Mouse (Mus musculus) hindbrain, embryonic 12.5 days (tissue): Measurements from ENCODE around the gene Actc1. TPM values are rescaled to one million over a fixed set of nuclear protein-coding genes. Genes with fewer than 3 reads are reported as not detected.
A peak's percentile ranks its signal among the peaks of the same experiment; 100 is the strongest.

ENCODE experiments used
- ATAC-seq: fragments of 200-750 bp; cut with Nextera tagmentation; 2 replicates; pipeline ENCODE4 v1.8.0; 2017; ENCODE audit warnings: moderate TSS enrichment; ENCODE audit not compliant: low FRiP score
- H3K27ac ChIP-seq: fragments of 300-500 bp; sonication (generic); 2 replicates; pipeline ENCODE4 v1.5.1; 2016; ENCODE audit warnings: mild to moderate bottlenecking
- H3K27me3 ChIP-seq: fragments of 300-500 bp; sonication (generic); 2 replicates; pipeline ENCODE4 v1.6.1; 2016; ENCODE audit warnings: mild to moderate bottlenecking
- H3K36me3 ChIP-seq: fragments of 300-500 bp; sonication (generic); 2 replicates; pipeline ENCODE4 v1.6.1; 2016; ENCODE audit warnings: mild to moderate bottlenecking
- H3K4me1 ChIP-seq: fragments of 300-500 bp; sonication (generic); 2 replicates; pipeline ENCODE4 v1.6.1; 2016
- H3K4me2 ChIP-seq: fragments of 300-500 bp; sonication (generic); replicated peaks from 2 replicates; pipeline ENCODE4 v1.6.1; 2016; ENCODE audit warnings: mild to moderate bottlenecking
- H3K4me3 ChIP-seq: fragments of 300-500 bp; sonication (generic); 2 replicates; pipeline ENCODE4 v1.5.1; 2016; ENCODE audit warnings: mild to moderate bottlenecking
- H3K9ac ChIP-seq: fragments of 300-500 bp; sonication (generic); 2 replicates; pipeline ENCODE4 v1.6.1; 2016; ENCODE audit warnings: mild to moderate bottlenecking, moderate library complexity
- H3K9me3 ChIP-seq: fragments of 300-500 bp; sonication (generic); replicated peaks from 2 replicates; pipeline ENCODE4 v1.6.1; 2016; ENCODE audit warnings: mild to moderate bottlenecking
- WGBS: fragments of 180-500 bp; shearing (Covaris S2); methylation state at CpG from one replicate; pipeline ENCODE4 v1.1.7; 2016; 5-methylcytosine and 5-hydroxymethylcytosine counted together
- polyA plus RNA-seq: library from polyadenylated mRNA; unstranded; fragments of >200 nt; fragmentation: Nextera tagmentation; extraction: Ambion mirVana; gene quantifications from 2 replicates; pipeline ENCODE4 v1.2.1, GENCODE M21; 2016

Actc1 gene
- polyA plus RNA-seq, 1 experiment from 2014 or later = 33.5 TPM

- no peaks in the 10 kb centered on the region for H3K36me3 ChIP-seq
- H3K4me1 ChIP-seq = 0 out of 2 replicates have a peak, but pooled peaks cover 3% of the 10 kb centered on the region
- H3K9ac ChIP-seq = no peak overlapping the region
- ATAC-seq = no peak
- H3K27ac ChIP-seq = no peak overlapping the region
- H3K9me3 ChIP-seq = no peaks in the 10 kb centered on the region
- H3K4me3 ChIP-seq = no peak overlapping the region
- WGBS = 87% methylated on average over 5 of the region's 5 CpGs
- no peaks in the 10 kb centered on the region for H3K27me3 ChIP-seq
- no peak overlapping the region for H3K4me2 ChIP-seq
Observed at GRCm38 (mm10) chr2:114047960-114048611, 5.3 kb downstream of the Actc1 start.

GRCm38 (mm10) chr2:114046151-114046664, 7.1 kb downstream of the Actc1 start:
- no peaks in the 10 kb centered on the region for H3K27me3 ChIP-seq
- H3K4me1 ChIP-seq = no peaks in the 10 kb centered on the region
- no peak overlapping the region for H3K9ac ChIP-seq
- H3K4me2 ChIP-seq = no peak overlapping the region
- H3K27ac ChIP-seq = no peak overlapping the region
- 93% methylated on average over 5 of the region's 5 CpGs for WGBS
- H3K9me3 ChIP-seq = no peaks in the 10 kb centered on the region
- H3K36me3 ChIP-seq = no peaks in the 10 kb centered on the region
- no peak overlapping the region for H3K4me3 ChIP-seq
- ATAC-seq = no peak

GRCm38 (mm10) chr2:114037926-114038325, 15.4 kb downstream of the Actc1 start:
- ATAC-seq = no peak
- H3K4me2 ChIP-seq = no peak overlapping the region

GRCm38 (mm10) chr2:114032259-114032658, 21.1 kb downstream of the Actc1 start:
- H3K27me3 ChIP-seq = no peaks in the 10 kb centered on the region
- 0 out of 2 replicates have a peak, but pooled peaks cover 2% of the 10 kb centered on the region for H3K4me1 ChIP-seq
- H3K4me2 ChIP-seq = no peak overlapping the region
- H3K36me3 ChIP-seq = no peaks in the 10 kb centered on the region
- H3K27ac ChIP-seq = no peak overlapping the region
- no peaks in the 10 kb centered on the region for H3K9me3 ChIP-seq
- H3K4me3 ChIP-seq = no peak overlapping the region
- no peak overlapping the region for H3K9ac ChIP-seq
- no peak for ATAC-seq
- 44% methylated on average over 2 of the region's 2 CpGs for WGBS

More at GRCm38 (mm10) chr2:114037926-114038325, 15.4 kb downstream of the Actc1 start:
- H3K4me1 ChIP-seq = no peaks in the 10 kb centered on the region
- WGBS = 76% methylated on average over 2 of the region's 2 CpGs
- H3K27me3 ChIP-seq = no peaks in the 10 kb centered on the region
- H3K9ac ChIP-seq = no peak overlapping the region
- no peak overlapping the region for H3K4me3 ChIP-seq
- H3K36me3 ChIP-seq = no peaks in the 10 kb centered on the region
- no peaks in the 10 kb centered on the region for H3K9me3 ChIP-seq
- no peak overlapping the region for H3K27ac ChIP-seq

GRCm38 (mm10) chr2:114023383-114023782, 30.0 kb downstream of the Actc1 start:
- no peak for ATAC-seq
- H3K9me3 ChIP-seq = no peaks in the 10 kb centered on the region
- H3K9ac ChIP-seq = no peak overlapping the region
- H3K27ac ChIP-seq = no peak overlapping the region
- H3K27me3 ChIP-seq = 0 out of 2 replicates have a peak, but pooled peaks cover 4% of the 10 kb centered on the region
- H3K4me3 ChIP-seq = no peak overlapping the region
- no peak overlapping the region for H3K4me2 ChIP-seq
- 89% methylated on average over 6 of the region's 6 CpGs for WGBS
- H3K4me1 ChIP-seq = peaks cover 6% of the 10 kb centered on the region
- no peaks in the 10 kb centered on the region for H3K36me3 ChIP-seq

- ATAC-seq = no peak
- Histone ChIP-seq H3K27ac (no peak overlapping the region), H3K9me3 (no peaks in the 10 kb centered on the region), H3K4me3 (no peak overlapping the region), H3K4me2 (no peak overlapping the region), H3K4me1 (peaks cover 7% of the 10 kb centered on the region), H3K9ac (no peak overlapping the region), H3K27me3 (peaks cover 14% of the 10 kb centered on the region; the same call in 1 of the 2 replicates), H3K36me3 (no peaks in the 10 kb centered on the region)
Observed at GRCm38 (mm10) chr2:114020210-114020563, 33.2 kb downstream of the Actc1 start.

- Histone ChIP-seq H3K27ac (no peak overlapping the region), H3K9me3 (no peaks in the 10 kb centered on the region), H3K36me3 (no peaks in the 10 kb centered on the region), H3K9ac (no peak overlapping the region), H3K4me2 (no peak overlapping the region), H3K4me1 (peaks cover 7% of the 10 kb centered on the region), H3K27me3 (peaks cover 19% of the 10 kb centered on the region), H3K4me3 (no peak overlapping the region)
- 0 out of 2 replicates have a peak, but pooled peaks have one; percentile 58 for ATAC-seq
- WGBS = 71% methylated on average over 11 of the region's 11 CpGs
Observed at GRCm38 (mm10) chr2:114019474-114020209, 33.7 kb downstream of the Actc1 start.

- Histone ChIP-seq H3K9ac (no peak overlapping the region), H3K27ac (no peak overlapping the region; the same call in 1 of the 2 replicates), H3K4me1 (peaks cover 14% of the 10 kb centered on the region), H3K4me3 (no peak overlapping the region), H3K36me3 (no peaks in the 10 kb centered on the region), H3K27me3 (peaks cover 34% of the 10 kb centered on the region), H3K9me3 (no peaks in the 10 kb centered on the region), H3K4me2 (no peak overlapping the region)
- ATAC-seq = no peak
- 26% methylated on average over 10 of the region's 10 CpGs for WGBS
Observed at GRCm38 (mm10) chr2:114018136-114018535, 35.2 kb downstream of the Actc1 start.

- Histone ChIP-seq H3K4me2 (no peak overlapping the region), H3K27me3 (peaks cover 56% of the 10 kb centered on the region)
- WGBS = 76% methylated on average over 6 of the region's 6 CpGs
Observed at GRCm38 (mm10) chr2:114014839-114015238, 38.5 kb downstream of the Actc1 start.

GRCm38 (mm10) chr2:114013846-114014245, 39.5 kb downstream of the Actc1 start:
- peak overlapping the region; percentile 91 for H3K4me2 ChIP-seq
- H3K9me3 ChIP-seq = no peaks in the 10 kb centered on the region
- H3K9ac ChIP-seq = peak overlapping the region; percentile 67
- 2% methylated on average over 13 of the region's 13 CpGs for WGBS
- peak overlapping the region; percentile 66 for H3K4me3 ChIP-seq
- H3K27ac ChIP-seq = peak overlapping the region; percentile 68; the same call in 1 of the 2 replicates
- ATAC-seq = peak; percentile 7
- no peaks in the 10 kb centered on the region for H3K36me3 ChIP-seq
- H3K4me1 ChIP-seq = peaks cover 14% of the 10 kb centered on the region
- H3K27me3 ChIP-seq = peaks cover 56% of the 10 kb centered on the region

More at GRCm38 (mm10) chr2:114014839-114015238, 38.5 kb downstream of the Actc1 start:
- ATAC-seq = no peak
- no peak overlapping the region for H3K4me3 ChIP-seq
- H3K36me3 ChIP-seq = no peaks in the 10 kb centered on the region
- no peaks in the 10 kb centered on the region for H3K9me3 ChIP-seq
- H3K4me1 ChIP-seq = peaks cover 14% of the 10 kb centered on the region
- H3K9ac ChIP-seq = no peak overlapping the region
- H3K27ac ChIP-seq = no peak overlapping the region

GRCm38 (mm10) chr2:114013295-114013771, 40.0 kb downstream of the Actc1 start, which contains the start of gene Gjd2:
Gene Gjd2 (minus strand): TSS chr2:114013619.
- peak within 1 kb of the TSS; percentile 91 for H3K4me2 ChIP-seq
- H3K9ac ChIP-seq = peak within 1 kb of the TSS; percentile 67
- no peaks in the 10 kb centered on the region for H3K9me3 ChIP-seq
- peak; percentile 77 for ATAC-seq
- H3K36me3 ChIP-seq = no peaks in the 10 kb centered on the region
- peaks cover 51% of the 10 kb centered on the region for H3K27me3 ChIP-seq
- under 1% methylated on average over 59 of the region's 60 CpGs for WGBS
- peak within 1 kb of the TSS; percentile 68; the same call in 1 of the 2 replicates for H3K27ac ChIP-seq
- peak within 1 kb of the TSS; percentile 66 for H3K4me3 ChIP-seq
- H3K4me1 ChIP-seq = peaks cover 9% of the 10 kb centered on the region

- 0 out of 2 replicates have a peak overlapping the region, but pooled peaks have one; percentile 68 for H3K27ac ChIP-seq
- H3K36me3 ChIP-seq = no peaks in the 10 kb centered on the region
- peak overlapping the region; percentile 67 for H3K9ac ChIP-seq
- peaks cover 7% of the 10 kb centered on the region for H3K4me1 ChIP-seq
- no peaks in the 10 kb centered on the region for H3K9me3 ChIP-seq
- ATAC-seq = peak; percentile 88
- H3K4me2 ChIP-seq = peak overlapping the region; percentile 91
- WGBS = 3% methylated on average over 19 of the region's 19 CpGs
- H3K4me3 ChIP-seq = peak overlapping the region; percentile 66
- peaks cover 51% of the 10 kb centered on the region for H3K27me3 ChIP-seq
Observed at GRCm38 (mm10) chr2:114012749-114013211, 40.6 kb downstream of the Actc1 start.
